ENCODE assay signal across 12 mouse cellular contexts in genomic region chrX:151018798-151019197, GRCm38 (mm10). TPM values are rescaled to one million over a fixed set of nuclear protein-coding genes. Genes with fewer than 3 reads are reported as not detected.
DNase-seq lines count a peak whose midpoint lies in the region; ATAC-seq lines count a peak whose summit lies in the region.
"Had no signal": no experiment of that assay in that cellular context is flagged by ENCODE, and none has a peak within 500 bp of the region (broad histone marks: within the 10 kb centered on the region; RNA-seq: fewer than 3 reads in every experiment).

No protein-coding gene starts in this region.

- no peak overlapping the region for H3K9ac ChIP-seq in heart, embryonic 13.5 days
- no peak overlapping the region for H3K9ac ChIP-seq in forebrain, embryonic 16.5 days (replicated peaks; ENCODE audit: low read depth, low read length)
- 0 out of 2 replicates have a peak overlapping the region, but pooled peaks have one; percentile 1 for H3K9ac ChIP-seq in midbrain, embryonic 12.5 days (replicated peaks)
- H3K9ac ChIP-seq: embryonic facial prominence, embryonic 15.5 days had no signal

- no peaks in the 10 kb centered on the region for H3K27me3 ChIP-seq in heart, embryonic 13.5 days (replicated peaks)
- no peaks in the 10 kb centered on the region for H3K27me3 ChIP-seq in forebrain, embryonic 16.5 days (replicated peaks; ENCODE audit: control insufficient read depth, insufficient read depth, low read length)
- H3K27me3 ChIP-seq in midbrain, embryonic 12.5 days: no peaks in the 10 kb centered on the region
- H3K27me3 ChIP-seq: embryonic facial prominence, embryonic 15.5 days had no signal

- 0 out of 2 replicates have a peak overlapping the region, but pooled peaks have one; percentile 68 for H3K4me2 ChIP-seq in heart, embryonic 13.5 days
- peak overlapping the region; percentile 54; the same call in 1 of the 2 replicates for H3K4me2 ChIP-seq in forebrain, embryonic 16.5 days (ENCODE audit: low read length)
- peak overlapping the region; percentile 53 for H3K4me2 ChIP-seq in midbrain, embryonic 12.5 days (replicated peaks)

- intact Hi-C loops in left cerebral cortex, postnatal 25 days (cut with DNase I): no loop called here
- intact Hi-C loops in gastrocnemius, postnatal 36 days (cut with DNase I): no loop called here

- DNase-seq in heart, adult 11 months: no peak
- DNase-seq in ES-CJ7 (ENCODE audit: low read depth, low spot score): peak; percentile 21
- no peak for DNase-seq in left cerebral cortex, postnatal 25 days (ENCODE audit: low spot score in 2 of 2)
- no peak for DNase-seq in right cerebral cortex, adult 18-20 months
- no peak for DNase-seq in gastrocnemius, postnatal 36 days
- DNase-seq: heart, adult 18-20 months; thymus, postnatal 25 days had no signal

- peaks cover 6% of the 10 kb centered on the region for H3K36me3 ChIP-seq in heart, embryonic 13.5 days
- no peaks in the 10 kb centered on the region for H3K36me3 ChIP-seq in forebrain, embryonic 16.5 days (ENCODE audit: control insufficient read depth, insufficient read depth)
- H3K36me3 ChIP-seq in midbrain, embryonic 12.5 days: no peaks in the 10 kb centered on the region; the same call in 1 of the 2 replicates
- H3K36me3 ChIP-seq: embryonic facial prominence, embryonic 15.5 days had no signal

- peak overlapping the region; percentile 76; the same call in 1 of the 2 replicates for H3K27ac ChIP-seq in heart, embryonic 13.5 days (replicated peaks)
- no peak overlapping the region for H3K27ac ChIP-seq in forebrain, embryonic 16.5 days (ENCODE audit: low read length)
- no peak overlapping the region for H3K27ac ChIP-seq in midbrain, embryonic 12.5 days (replicated peaks)
- H3K27ac ChIP-seq: embryonic facial prominence, embryonic 15.5 days had no signal

- no peak for ATAC-seq in heart, embryonic 13.5 days (ENCODE audit: extremely low read depth, insufficient number of reproducible peaks, low FRiP score, low TSS enrichment)
- ATAC-seq in forebrain, embryonic 16.5 days: no peak
- ATAC-seq in midbrain, embryonic 12.5 days (ENCODE audit: low FRiP score, low read depth): no peak
- ATAC-seq: inflammation-experienced regulatory T-cells, adult 6 months had no signal

- WGBS in heart, embryonic 13.5 days: 74% methylated on average over 3 of the region's 3 CpGs
- WGBS in forebrain, embryonic 16.5 days: 83% methylated on average over 3 of the region's 3 CpGs
- WGBS in midbrain, embryonic 12.5 days: 62% methylated on average over 3 of the region's 3 CpGs

- H3K4me3 ChIP-seq in heart, embryonic 13.5 days: no peak overlapping the region
- H3K4me3 ChIP-seq in forebrain, embryonic 16.5 days (replicated peaks; ENCODE audit: low read length): peak overlapping the region; percentile 54
- H3K4me3 ChIP-seq in midbrain, embryonic 12.5 days: peak overlapping the region; percentile 47; the same call in 1 of the 2 replicates

- H3K4me1 ChIP-seq in heart, embryonic 13.5 days: peaks cover 6% of the 10 kb centered on the region
- peaks cover 6% of the 10 kb centered on the region for H3K4me1 ChIP-seq in forebrain, embryonic 16.5 days (replicated peaks; ENCODE audit: control insufficient read depth, insufficient read depth, low read length)
- H3K4me1 ChIP-seq in midbrain, embryonic 12.5 days: no peaks in the 10 kb centered on the region; the same call in none of the 2 replicates

- no peaks in the 10 kb centered on the region for H3K9me3 ChIP-seq in heart, embryonic 13.5 days
- H3K9me3 ChIP-seq in forebrain, embryonic 16.5 days (ENCODE audit: control insufficient read depth, low read length): no peaks in the 10 kb centered on the region
- no peaks in the 10 kb centered on the region for H3K9me3 ChIP-seq in midbrain, embryonic 12.5 days
- H3K9me3 ChIP-seq: embryonic facial prominence, embryonic 15.5 days had no signal

RNA-seq across cellular contexts. Expression of gene Gnl3l, which starts 1.7 kb away (rescaled TPM):
- polyA plus RNA-seq in heart, embryonic 13.5 days (2015; fragmentation: Nextera tagmentation; extraction: Ambion mirVana): 22.4 and 23.3 TPM in 2 replicates
- polyA plus RNA-seq in forebrain, embryonic 16.5 days (2015; fragmentation: Nextera tagmentation; extraction: Ambion mirVana): 60.3 and 66.9 TPM in 2 replicates
- 55.4 and 59.1 TPM in 2 replicates for polyA plus RNA-seq in midbrain, embryonic 12.5 days (2016; fragmentation: Nextera tagmentation; extraction: Ambion mirVana)
- total RNA-seq in left cerebral cortex, postnatal 25 days (2021): 100 to 1,000 TPM; 212 to 213 TPM
- total RNA-seq in gastrocnemius, postnatal 36 days (2021): 10 to 100 TPM; 28.0 to 36.6 TPM

RNA-seq across cellular contexts. Expression of gene Fgd1, which starts 27.2 kb away (rescaled TPM):
- polyA plus RNA-seq in heart, embryonic 13.5 days (2015; fragmentation: Nextera tagmentation; extraction: Ambion mirVana): 6.4 and 6.9 TPM in 2 replicates
- 10.0 and 10.9 TPM in 2 replicates for polyA plus RNA-seq in forebrain, embryonic 16.5 days (2015; fragmentation: Nextera tagmentation; extraction: Ambion mirVana)
- 14.4 and 14.5 TPM in 2 replicates for polyA plus RNA-seq in midbrain, embryonic 12.5 days (2016; fragmentation: Nextera tagmentation; extraction: Ambion mirVana)
- 10 to 100 TPM; 18.0 to 20.4 TPM for total RNA-seq in left cerebral cortex, postnatal 25 days (2021)
- 1 to 10 TPM; 2.0 to 2.1 TPM for total RNA-seq in gastrocnemius, postnatal 36 days (2021)
